Mouse (Mus musculus) T-cell, adult 2 months (primary cell): Measurements from ENCODE around the gene Unc119.
A peak's percentile ranks its signal among the peaks of the same experiment; 100 is the strongest.

Source experiments
- DNase-seq: peaks from one replicate; pipeline ENCODE4 v3.0.0; 2022; ENCODE audit warnings: low spot score

Gene Unc119

GRCm38 (mm10) chr11:78343381-78344327 lies at the start of gene Unc119:
Gene Unc119, plus strand, starts transcription at chr11:78343482.
- DNase-seq = peak; percentile 62

- DNase-seq = no peak
Measured at GRCm38 (mm10) chr11:78294585-78294984, 48.7 kb upstream of the Unc119 start.

GRCm38 (mm10) chr11:78300917-78301316 lies 42.4 kb upstream of the Unc119 start:
- no peak for DNase-seq

GRCm38 (mm10) chr11:78301357-78302084 lies 41.8 kb upstream of the Unc119 start, which contains the start of gene Spag5:
Gene Spag5, plus strand, starts transcription at chr11:78301529.
- peak; percentile 91 for DNase-seq

- DNase-seq = no peak
Measured at GRCm38 (mm10) chr11:78305272-78305671, 38.0 kb upstream of the Unc119 start.

- no peak for DNase-seq
Measured at GRCm38 (mm10) chr11:78310861-78311511, 32.3 kb upstream of the Unc119 start.

- DNase-seq = no peak
Measured at GRCm38 (mm10) chr11:78313662-78314061, 29.6 kb upstream of the Unc119 start.

GRCm38 (mm10) chr11:78318411-78318810 lies 24.9 kb upstream of the Unc119 start:
- no peak for DNase-seq

GRCm38 (mm10) chr11:78322076-78322831 lies 21.0 kb upstream of the Unc119 start:
- no peak for DNase-seq

- peak; percentile 89 for DNase-seq
Measured at GRCm38 (mm10) chr11:78322860-78323259, 20.4 kb upstream of the Unc119 start, which contains the start of gene Aldoc. Gene Aldoc, plus strand, starts transcription at chr11:78322968.

- no peak for DNase-seq
Measured at GRCm38 (mm10) chr11:78324000-78324785, 19.1 kb upstream of the Unc119 start.

GRCm38 (mm10) chr11:78324965-78325364 lies 18.3 kb upstream of the Unc119 start:
- DNase-seq = no peak

GRCm38 (mm10) chr11:78327215-78327614 lies 16.1 kb upstream of the Unc119 start:
- no peak for DNase-seq

GRCm38 (mm10) chr11:78327634-78328511 lies 15.4 kb upstream of the Unc119 start, which contains the start of gene Pigs:
Gene Pigs, plus strand, starts transcription at chr11:78328415.
- DNase-seq = peak; percentile 93

GRCm38 (mm10) chr11:78328512-78329056 lies 14.7 kb upstream of the Unc119 start:
- no peak for DNase-seq

- DNase-seq = no peak
Measured at GRCm38 (mm10) chr11:78332676-78333075, 10.6 kb upstream of the Unc119 start.

- DNase-seq = no peak
Measured at GRCm38 (mm10) chr11:78333992-78334391, 9.3 kb upstream of the Unc119 start.

- DNase-seq = no peak
Measured at GRCm38 (mm10) chr11:78337040-78337439, 6.2 kb upstream of the Unc119 start.

- DNase-seq = no peak
Measured at GRCm38 (mm10) chr11:78341702-78342101, 1.6 kb upstream of the Unc119 start.
